Mouse (Mus musculus): ENCODE results near the gene Slc12a6. TPM values are rescaled to one million over a fixed set of nuclear protein-coding genes. Genes with fewer than 3 reads are reported as not detected.

The Slc12a6 gene
- polyA plus RNA-seq, 1 experiment from 2014 or later = 11.9 TPM

GRCm38 (mm10) chr2:112328069-112328777, 62.6 kb downstream of the Slc12a6 start:
- Histone ChIP-seq H3K4me2 (no peak overlapping the region), H3K4me3 (ENCODE audit: low read depth, low read length) (no peak overlapping the region), H3K4me1 (ENCODE audit: insufficient read depth) (no peaks in the 10 kb centered on the region), H3K9me3 (ENCODE audit: low read depth, low read length) (no peaks in the 10 kb centered on the region), H3K27me3 (ENCODE audit: insufficient read depth, low read length) (no peaks in the 10 kb centered on the region), H3K36me3 (ENCODE audit: insufficient read depth) (no peaks in the 10 kb centered on the region), H3K9ac (no peak overlapping the region), H3K27ac (ENCODE audit: low read depth) (no peak overlapping the region)
- WGBS = 81% methylated on average over 11 of the region's 11 CpGs
- no peak for TF ChIP-seq CTCF (IDR thresholded peaks at IDR 0.05; ENCODE audit: low read depth)
- no peak for DNase-seq
- no peak for ATAC-seq (ENCODE audit: insufficient read depth)

- Histone ChIP-seq H3K4me1 (ENCODE audit: insufficient read depth) (no peaks in the 10 kb centered on the region), H3K36me3 (ENCODE audit: insufficient read depth) (peaks cover 14% of the 10 kb centered on the region; the same call in 1 of the 2 replicates), H3K4me3 (ENCODE audit: low read depth, low read length) (no peak overlapping the region), H3K27me3 (ENCODE audit: insufficient read depth, low read length) (no peaks in the 10 kb centered on the region), H3K27ac (ENCODE audit: low read depth) (no peak overlapping the region), H3K4me2 (no peak overlapping the region), H3K9me3 (ENCODE audit: low read depth, low read length) (no peaks in the 10 kb centered on the region), H3K9ac (no peak overlapping the region)
- no peak for ATAC-seq (ENCODE audit: insufficient read depth)
- WGBS = 42% methylated on average over 4 of the region's 4 CpGs
- no peak for DNase-seq
- TF ChIP-seq CTCF (IDR thresholded peaks at IDR 0.05; ENCODE audit: low read depth) = no peak
Observed at GRCm38 (mm10) chr2:112332051-112332898, 66.7 kb downstream of the Slc12a6 start.

- H3K9ac ChIP-seq = no peak overlapping the region
- DNase-seq (no peak), ATAC-seq (ENCODE audit: insufficient read depth) (no peak)
- H3K27ac ChIP-seq (ENCODE audit: low read depth) = no peak overlapping the region
- no peaks in the 10 kb centered on the region for H3K9me3 ChIP-seq (ENCODE audit: low read depth, low read length)
- WGBS = 84% methylated on average over 6 of the region's 6 CpGs
- H3K36me3 ChIP-seq (ENCODE audit: insufficient read depth) = peaks cover 22% of the 10 kb centered on the region; the same call in 1 of the 2 replicates
- no peak overlapping the region for H3K4me2 ChIP-seq
- TF ChIP-seq CTCF (IDR thresholded peaks at IDR 0.05; ENCODE audit: low read depth) = no peak
- no peak overlapping the region for H3K4me3 ChIP-seq (ENCODE audit: low read depth, low read length)
- no peaks in the 10 kb centered on the region for H3K4me1 ChIP-seq (ENCODE audit: insufficient read depth)
- no peaks in the 10 kb centered on the region for H3K27me3 ChIP-seq (ENCODE audit: insufficient read depth, low read length)
Observed at GRCm38 (mm10) chr2:112337211-112337610, 71.6 kb downstream of the Slc12a6 start.

- Histone ChIP-seq H3K9ac (no peak overlapping the region), H3K27me3 (ENCODE audit: insufficient read depth, low read length) (no peaks in the 10 kb centered on the region), H3K9me3 (ENCODE audit: low read depth, low read length) (no peaks in the 10 kb centered on the region), H3K4me3 (ENCODE audit: low read depth, low read length) (no peak overlapping the region), H3K27ac (ENCODE audit: low read depth) (no peak overlapping the region), H3K36me3 (ENCODE audit: insufficient read depth) (peaks cover 23% of the 10 kb centered on the region; the same call in 1 of the 2 replicates), H3K4me1 (ENCODE audit: insufficient read depth) (no peaks in the 10 kb centered on the region), H3K4me2 (no peak overlapping the region)
- 83% methylated on average over 2 of the region's 2 CpGs for WGBS
- TF ChIP-seq CTCF (IDR thresholded peaks at IDR 0.05; ENCODE audit: low read depth) = peak; percentile 27
- no peak for DNase-seq
- ATAC-seq (ENCODE audit: insufficient read depth) = no peak
Observed at GRCm38 (mm10) chr2:112339736-112340135, 74.1 kb downstream of the Slc12a6 start.

GRCm38 (mm10) chr2:112341117-112341516, 75.5 kb downstream of the Slc12a6 start:
- H3K27ac ChIP-seq (ENCODE audit: low read depth) = no peak overlapping the region
- peaks cover 15% of the 10 kb centered on the region; the same call in 1 of the 2 replicates for H3K36me3 ChIP-seq (ENCODE audit: insufficient read depth)
- ATAC-seq (ENCODE audit: insufficient read depth) = no peak
- no peak for TF ChIP-seq CTCF (IDR thresholded peaks at IDR 0.05; ENCODE audit: low read depth)
- no peak for DNase-seq
- H3K9ac ChIP-seq = no peak overlapping the region
- no peak overlapping the region for H3K4me2 ChIP-seq
- no peak overlapping the region for H3K4me3 ChIP-seq (ENCODE audit: low read depth, low read length)
- no peaks in the 10 kb centered on the region for H3K9me3 ChIP-seq (ENCODE audit: low read depth, low read length)
- H3K27me3 ChIP-seq (ENCODE audit: insufficient read depth, low read length) = no peaks in the 10 kb centered on the region
- no peaks in the 10 kb centered on the region for H3K4me1 ChIP-seq (ENCODE audit: insufficient read depth)
- 64% methylated on average over 3 of the region's 3 CpGs for WGBS

GRCm38 (mm10) chr2:112348246-112348645, 82.6 kb downstream of the Slc12a6 start:
- Histone ChIP-seq H3K9ac (no peak overlapping the region), H3K27ac (ENCODE audit: low read depth) (no peak overlapping the region), H3K9me3 (ENCODE audit: low read depth, low read length) (no peaks in the 10 kb centered on the region), H3K27me3 (ENCODE audit: insufficient read depth, low read length) (no peaks in the 10 kb centered on the region), H3K4me2 (no peak overlapping the region), H3K4me3 (ENCODE audit: low read depth, low read length) (no peak overlapping the region), H3K4me1 (ENCODE audit: insufficient read depth) (no peaks in the 10 kb centered on the region), H3K36me3 (ENCODE audit: insufficient read depth) (peaks cover 30% of the 10 kb centered on the region)
- WGBS = 84% methylated on average over 3 of the region's 3 CpGs
- TF ChIP-seq CTCF (IDR thresholded peaks at IDR 0.05; ENCODE audit: low read depth) = no peak
- DNase-seq (no peak), ATAC-seq (ENCODE audit: insufficient read depth) (no peak)
